7 mouse cellular contexts compared by ENCODE assay signal in the genomic region with DNA sequence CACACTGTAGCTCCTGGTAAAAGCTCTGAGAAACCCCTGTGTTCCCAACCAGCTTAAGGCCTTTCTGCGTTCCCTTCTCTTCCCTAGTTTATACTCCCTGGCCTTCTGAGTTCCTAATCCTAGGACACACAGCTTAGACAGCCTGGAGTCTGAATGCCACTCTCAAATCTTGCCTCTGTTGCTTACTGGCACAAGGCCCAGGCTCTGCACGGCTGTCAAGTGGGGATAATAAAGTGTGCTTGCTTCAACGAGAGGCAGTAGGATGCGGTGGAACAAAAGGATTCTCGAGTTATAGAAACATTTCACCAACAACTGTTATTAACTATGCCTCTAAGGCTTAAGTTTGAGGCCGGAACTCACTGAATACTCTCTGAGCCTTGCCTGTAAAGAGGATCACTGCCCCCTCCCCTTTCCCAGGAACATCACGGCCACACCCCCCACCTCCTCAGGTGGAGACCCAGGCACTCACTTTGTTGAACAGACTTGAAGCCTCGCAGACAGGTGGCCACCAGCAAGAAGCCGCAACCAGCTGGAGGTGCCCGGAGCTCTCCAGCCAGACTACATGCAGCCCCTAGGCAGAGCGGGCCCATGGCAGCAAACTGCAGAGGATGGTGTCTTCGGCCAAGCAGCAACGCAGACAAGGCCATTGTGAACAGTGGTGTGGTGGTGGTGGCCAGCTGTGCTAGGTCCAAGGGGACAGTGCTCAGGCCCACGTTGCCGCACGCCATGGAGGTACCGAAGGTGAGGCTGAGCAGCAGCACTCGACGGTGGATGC. TPM values are rescaled to one million over a fixed set of nuclear protein-coding genes. Genes with fewer than 3 reads are reported as not detected.
A peak's percentile ranks its signal among the peaks of the same experiment; 100 is the strongest.
DNase-seq lines count a peak whose midpoint lies in the region; ATAC-seq and TF ChIP-seq lines count a peak whose summit lies in the region.

No protein-coding gene starts in this region.

- DNase-seq in left cerebral cortex, postnatal 10 days (ENCODE audit: extremely low spot score in 1 of 2, low spot score in 2 of 2): peak; percentile 54 to 55
- no peak for DNase-seq in left cerebral cortex, adult 11 months (ENCODE audit: low spot score)
- peak; percentile 79 for DNase-seq in brain, adult 2 months (ENCODE audit: low read depth, low spot score)
- DNase-seq in forebrain, postnatal 0 days: peak; percentile 66
- DNase-seq in limb, embryonic 10.5 days (ENCODE audit: low spot score): no peak
- DNase-seq in spleen, adult 12 weeks (ENCODE audit: low spot score): no peak

- peaks cover 23% of the 10 kb centered on the region for H3K4me1 ChIP-seq in forebrain, postnatal 0 days (ENCODE audit: insufficient read depth)
- H3K4me1 ChIP-seq in limb, embryonic 10.5 days: peaks cover 33% of the 10 kb centered on the region
- H3K4me1 ChIP-seq in midbrain, embryonic 16.5 days (ENCODE audit: control insufficient read depth, insufficient read depth, low read length): peaks cover 47% of the 10 kb centered on the region

- no peak for ATAC-seq in forebrain, postnatal 0 days
- ATAC-seq in midbrain, embryonic 16.5 days: no peak; the same call in 1 of the 2 replicates

- H3K36me3 ChIP-seq in forebrain, postnatal 0 days (ENCODE audit: insufficient read depth): peaks cover 5% of the 10 kb centered on the region
- no peaks in the 10 kb centered on the region for H3K36me3 ChIP-seq in limb, embryonic 10.5 days
- peaks cover 2% of the 10 kb centered on the region; the same call in 1 of the 2 replicates for H3K36me3 ChIP-seq in midbrain, embryonic 16.5 days (ENCODE audit: control insufficient read depth, insufficient read depth, low read length)

- 6% methylated on average over 19 of the region's 19 CpGs for WGBS in forebrain, postnatal 0 days
- 30% methylated on average over 19 of the region's 19 CpGs for WGBS in limb, embryonic 10.5 days
- WGBS in midbrain, embryonic 16.5 days: 9% methylated on average over 19 of the region's 19 CpGs

- peak overlapping the region; percentile 73 for H3K9ac ChIP-seq in forebrain, postnatal 0 days
- H3K9ac ChIP-seq in midbrain, embryonic 16.5 days (ENCODE audit: low read depth, low read length): peak overlapping the region; percentile 81

- H3K9me3 ChIP-seq in forebrain, postnatal 0 days (ENCODE audit: low read length): no peaks in the 10 kb centered on the region
- H3K9me3 ChIP-seq in limb, embryonic 10.5 days (replicated peaks): no peaks in the 10 kb centered on the region
- H3K9me3 ChIP-seq in midbrain, embryonic 16.5 days (replicated peaks; ENCODE audit: control insufficient read depth, low read length, poor library complexity, severe bottlenecking): no peaks in the 10 kb centered on the region

- H3K27ac ChIP-seq in forebrain, postnatal 0 days (ENCODE audit: low read depth, low read length): peak overlapping the region; percentile 80; the same call in 1 of the 2 replicates
- peak overlapping the region; percentile 72 for H3K27ac ChIP-seq in limb, embryonic 10.5 days
- peak overlapping the region; percentile 83 for H3K27ac ChIP-seq in midbrain, embryonic 16.5 days (ENCODE audit: low read length)

- intact Hi-C loops in left cerebral cortex, postnatal 10 days (cut with DNase I): loop anchor here (5.0 to 10.0 kb wide), 3 partner anchors 105 to 377 kb away; no protein-coding TSS in a partner anchor

- no peaks in the 10 kb centered on the region for H3K27me3 ChIP-seq in forebrain, postnatal 0 days (ENCODE audit: insufficient read depth, low read length)
- H3K27me3 ChIP-seq in limb, embryonic 10.5 days (ENCODE audit: low read depth, poor library complexity, severe bottlenecking): peaks cover 31% of the 10 kb centered on the region
- no peaks in the 10 kb centered on the region for H3K27me3 ChIP-seq in midbrain, embryonic 16.5 days (ENCODE audit: control insufficient read depth, insufficient read depth, low read depth, low read length)

- peak overlapping the region; percentile 68 for H3K4me3 ChIP-seq in forebrain, postnatal 0 days (ENCODE audit: low read depth, low read length)
- H3K4me3 ChIP-seq in limb, embryonic 10.5 days: peak overlapping the region; percentile 72
- peak overlapping the region; percentile 61 for H3K4me3 ChIP-seq in midbrain, embryonic 16.5 days (ENCODE audit: low read depth, low read length)

- H3K4me2 ChIP-seq in forebrain, postnatal 0 days (ENCODE audit: low read depth): peak overlapping the region; percentile 92
- peak overlapping the region; percentile 89 for H3K4me2 ChIP-seq in midbrain, embryonic 16.5 days (ENCODE audit: low read length)

- no peak for TF ChIP-seq CTCF in forebrain, postnatal 0 days (IDR thresholded peaks at IDR 0.05; ENCODE audit: low read depth)

RNA-seq across cellular contexts. Expression of a gene that starts 2.2 kb away (rescaled TPM):
- 10 to 100 TPM; 25.2 to 27.7 TPM for total RNA-seq in left cerebral cortex, postnatal 10 days (2021)
- total RNA-seq in forebrain, postnatal 0 days (2014; rRNA removed): 39.1 and 43.7 TPM in 2 replicates
- polyA plus RNA-seq in forebrain, postnatal 0 days (2015; fragmentation: Nextera tagmentation; extraction: Ambion mirVana): 26.5 and 27.0 TPM in 2 replicates
- 2.5 and 2.6 TPM in 2 replicates for polyA plus RNA-seq in limb, embryonic 10.5 days (2016; fragmentation: Nextera tagmentation; extraction: Ambion mirVana)
- 17.4 and 20.7 TPM in 2 replicates for polyA plus RNA-seq in midbrain, embryonic 16.5 days (2015; fragmentation: Nextera tagmentation; extraction: Ambion mirVana)

RNA-seq across cellular contexts. Expression of a gene that starts 17.2 kb away (rescaled TPM):
- 10 to 100 TPM; 18.8 to 21.0 TPM for total RNA-seq in left cerebral cortex, postnatal 10 days (2021)
- 19.5 and 25.3 TPM in 2 replicates for total RNA-seq in forebrain, postnatal 0 days (2014; rRNA removed)
- polyA plus RNA-seq in forebrain, postnatal 0 days (2015; fragmentation: Nextera tagmentation; extraction: Ambion mirVana): 20.0 and 33.6 TPM in 2 replicates
- 12.9 and 17.0 TPM in 2 replicates for polyA plus RNA-seq in limb, embryonic 10.5 days (2016; fragmentation: Nextera tagmentation; extraction: Ambion mirVana)
- 43.5 and 48.4 TPM in 2 replicates for polyA plus RNA-seq in midbrain, embryonic 16.5 days (2015; fragmentation: Nextera tagmentation; extraction: Ambion mirVana)

RNA-seq across cellular contexts. Expression of a gene that starts 17.4 kb away (rescaled TPM):
- total RNA-seq in left cerebral cortex, postnatal 10 days (2021): under 1 TPM; 0.62 to 0.65 TPM
- total RNA-seq in forebrain, postnatal 0 days (2014; rRNA removed): 0.19 and 0.31 TPM in 2 replicates
- 0.33 and 0.56 TPM in 2 replicates for polyA plus RNA-seq in forebrain, postnatal 0 days (2015; fragmentation: Nextera tagmentation; extraction: Ambion mirVana)
- polyA plus RNA-seq in limb, embryonic 10.5 days (2016; fragmentation: Nextera tagmentation; extraction: Ambion mirVana): 0.67 and 0.70 TPM in 2 replicates
- 0.80 and 0.87 TPM in 2 replicates for polyA plus RNA-seq in midbrain, embryonic 16.5 days (2015; fragmentation: Nextera tagmentation; extraction: Ambion mirVana)

RNA-seq across cellular contexts. Expression of a gene that starts 19.7 kb away (rescaled TPM):
- 10 to 100 TPM; 13.0 to 14.5 TPM for total RNA-seq in left cerebral cortex, postnatal 10 days (2021)
- 20.3 and 20.9 TPM in 2 replicates for total RNA-seq in forebrain, postnatal 0 days (2014; rRNA removed)
- 23.2 and 24.1 TPM in 2 replicates for polyA plus RNA-seq in forebrain, postnatal 0 days (2015; fragmentation: Nextera tagmentation; extraction: Ambion mirVana)
- polyA plus RNA-seq in limb, embryonic 10.5 days (2016; fragmentation: Nextera tagmentation; extraction: Ambion mirVana): 19.5 and 23.9 TPM in 2 replicates
- polyA plus RNA-seq in midbrain, embryonic 16.5 days (2015; fragmentation: Nextera tagmentation; extraction: Ambion mirVana): 19.5 and 20.8 TPM in 2 replicates

RNA-seq across cellular contexts. Expression of a gene that starts 48.6 kb away (rescaled TPM):
- 100 to 1,000 TPM; 125 to 126 TPM for total RNA-seq in left cerebral cortex, postnatal 10 days (2021)
- 48.1 and 63.2 TPM in 2 replicates for total RNA-seq in forebrain, postnatal 0 days (2014; rRNA removed)
- 21.3 and 30.8 TPM in 2 replicates for polyA plus RNA-seq in forebrain, postnatal 0 days (2015; fragmentation: Nextera tagmentation; extraction: Ambion mirVana)
- 0.23 and 0.34 TPM in 2 replicates for polyA plus RNA-seq in limb, embryonic 10.5 days (2016; fragmentation: Nextera tagmentation; extraction: Ambion mirVana)
- polyA plus RNA-seq in midbrain, embryonic 16.5 days (2015; fragmentation: Nextera tagmentation; extraction: Ambion mirVana): 35.7 and 40.9 TPM in 2 replicates

Comparison
In these comparisons a context has a peak if more than half of its experiments do, and no peak if none do; other contexts are left out.
1. DNase-seq: peak in left cerebral cortex, postnatal 10 days (2 of 2), brain, adult 2 months (single experiment) and forebrain, postnatal 0 days (single experiment); none in left cerebral cortex, adult 11 months (single experiment), limb, embryonic 10.5 days (single experiment) and spleen, adult 12 weeks (single experiment).
2. Peak in every context shown above with its lines, with median percentiles within 50 percentile points of each other: H3K27ac ChIP-seq and H3K4me3 ChIP-seq.